Mouse (Mus musculus) lung, postnatal 0 days (tissue): ENCODE data around the gene Fbxo11.
"Not testable (repeated sequence)": the region's sequence is repeated elsewhere in the genome, so short reads cannot be mapped to it uniquely, and the experiment has no call there.

Experiments used
- CTCF ChIP-seq: IDR thresholded peaks from 2 replicates; pipeline ENCODE4 v1.5.1; 2016; ENCODE audit warnings: antibody characterized with exemption, mild to moderate bottlenecking
- EP300 ChIP-seq: IDR thresholded peaks from 2 replicates; pipeline ENCODE4 v1.6.1; 2016; ENCODE audit warnings: antibody characterized with exemption, mild to moderate bottlenecking, control low read depth

DNA sequence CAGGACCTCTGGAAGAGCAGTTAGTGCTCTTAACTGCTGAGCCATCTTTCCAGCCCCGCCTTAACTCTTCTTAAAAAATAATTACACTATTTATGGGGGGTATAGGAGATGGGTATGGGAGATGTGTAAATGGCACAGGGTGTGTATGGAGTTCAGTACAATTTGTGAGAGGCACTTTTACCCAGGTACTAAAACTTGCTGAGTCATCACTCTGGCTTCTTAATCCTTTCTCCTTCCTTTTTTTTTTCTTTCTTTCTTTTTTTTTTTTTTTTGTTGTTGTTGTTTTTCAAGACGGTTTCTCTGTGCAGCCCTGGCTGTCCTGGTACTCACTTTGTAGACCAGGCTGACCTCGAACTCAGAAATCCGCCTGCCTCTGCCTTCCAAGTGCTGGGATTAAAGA lies 88.2 kb downstream of the Fbxo11 start:
- TF ChIP-seq CTCF, EP300: not testable (repeated sequence)
